Mouse (Mus musculus) neural tube, embryonic 15.5 days (tissue): ENCODE measurements around the gene Tspan18. TPM values are rescaled to one million over a fixed set of nuclear protein-coding genes. Genes with fewer than 3 reads are reported as not detected.

Source experiments
- ATAC-seq: fragments of 200-750 bp; cut with Nextera tagmentation; 2 replicates; pipeline ENCODE4 v1.8.0; 2017; ENCODE audit warnings: mild to moderate bottlenecking, moderate TSS enrichment, moderate library complexity; ENCODE audit not compliant: low FRiP score
- H3K27ac ChIP-seq: fragments of 300-500 bp; sonication (generic); replicated peaks from 2 replicates; pipeline ENCODE4 v1.5.1; 2015; ENCODE audit warnings: mild to moderate bottlenecking, inconsistent platforms
- H3K27me3 ChIP-seq: fragments of 300-500 bp; sonication (generic); replicated peaks from 2 replicates; pipeline ENCODE4 v1.6.1; 2015; ENCODE audit warnings: inconsistent platforms
- H3K36me3 ChIP-seq: fragments of 300-500 bp; sonication (generic); 2 replicates; pipeline ENCODE4 v1.6.1; 2015; ENCODE audit warnings: inconsistent platforms
- H3K4me1 ChIP-seq: fragments of 300-500 bp; sonication (generic); 2 replicates; pipeline ENCODE4 v1.6.1; 2015; ENCODE audit warnings: inconsistent platforms
- H3K4me2 ChIP-seq: fragments of 300-500 bp; sonication (generic); 2 replicates; pipeline ENCODE4 v1.6.1; 2015; ENCODE audit warnings: inconsistent platforms, mild to moderate bottlenecking, moderate library complexity
- H3K4me3 ChIP-seq: fragments of 300-500 bp; sonication (generic); replicated peaks from 2 replicates; pipeline ENCODE4 v1.5.1; 2015; ENCODE audit warnings: mild to moderate bottlenecking, inconsistent platforms
- H3K9ac ChIP-seq: fragments of 300-500 bp; sonication (generic); replicated peaks from 2 replicates; pipeline ENCODE4 v1.6.1; 2015; ENCODE audit warnings: mild to moderate bottlenecking, inconsistent platforms
- H3K9me3 ChIP-seq: fragments of 300-500 bp; sonication (generic); replicated peaks from 2 replicates; pipeline ENCODE4 v1.6.1; 2016; ENCODE audit warnings: inconsistent platforms
- WGBS: fragments of 180-500 bp; shearing (Covaris S2); methylation state at CpG from one replicate; pipeline ENCODE4 v1.1.7; 2015; ENCODE audit warnings: mixed read lengths; 5-methylcytosine and 5-hydroxymethylcytosine counted together
- polyA plus RNA-seq: library from polyadenylated mRNA; unstranded; fragments of >200 nt; fragmentation: Nextera tagmentation; extraction: Ambion mirVana; gene quantifications from 2 replicates; pipeline ENCODE4 v1.2.1, GENCODE M21; 2015

Gene Tspan18
- polyA plus RNA-seq, 1 experiment from 2014 or later: 22.0 TPM

DNA sequence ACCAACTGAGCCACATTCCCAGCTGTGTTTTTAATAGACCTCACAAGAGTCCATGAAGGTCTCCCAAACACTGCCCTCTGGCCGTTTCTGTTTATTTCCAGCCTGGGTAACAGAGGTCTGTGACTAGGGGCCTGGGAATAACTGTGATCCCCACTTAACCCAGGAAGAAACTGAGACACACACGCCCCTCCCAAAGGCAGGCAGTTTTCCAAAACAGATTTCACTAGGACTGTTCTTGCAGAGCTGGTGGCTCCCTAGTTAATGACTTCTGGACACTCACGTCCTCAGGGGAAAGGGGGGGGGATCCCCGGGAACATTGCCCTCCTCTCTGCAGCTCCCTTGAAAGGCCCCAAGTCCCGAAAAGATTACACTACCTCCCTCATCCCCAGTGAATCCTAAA, 159.0 kb downstream of the Tspan18 start:
- no peak overlapping the region for H3K27ac ChIP-seq
- no peak for ATAC-seq
- no peak overlapping the region for H3K9ac ChIP-seq
- peaks cover 75% of the 10 kb centered on the region for H3K4me1 ChIP-seq
- WGBS: 13% methylated on average over 5 of the region's 5 CpGs
- H3K27me3 ChIP-seq: 0 out of 2 replicates have a peak, but pooled peaks cover 2% of the 10 kb centered on the region
- H3K9me3 ChIP-seq: no peaks in the 10 kb centered on the region
- no peaks in the 10 kb centered on the region for H3K36me3 ChIP-seq
- no peak overlapping the region for H3K4me3 ChIP-seq
- no peak overlapping the region for H3K4me2 ChIP-seq

DNA sequence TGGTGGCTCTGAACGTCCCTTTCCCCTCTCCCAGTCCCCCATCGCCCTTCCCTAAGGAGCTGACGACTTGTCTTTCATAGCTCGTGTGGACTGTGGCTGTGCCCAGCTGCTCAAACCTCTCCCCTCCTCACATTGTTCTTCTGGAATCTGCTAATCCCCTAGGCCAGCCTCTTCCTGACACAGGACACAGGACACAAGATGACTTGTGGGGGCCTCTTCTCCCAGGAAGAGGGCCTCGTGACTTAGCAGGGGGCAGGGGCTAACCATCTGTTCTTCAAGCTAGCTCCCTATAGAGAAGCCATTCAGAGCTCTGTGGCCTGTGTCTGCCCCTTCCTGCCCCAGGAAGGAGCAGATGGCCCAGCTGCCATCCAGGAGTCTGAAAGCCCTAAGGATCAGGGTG, 160.1 kb downstream of the Tspan18 start:
- 22% methylated on average over 5 of the region's 5 CpGs for WGBS
- no peak overlapping the region for H3K27ac ChIP-seq
- H3K9ac ChIP-seq: no peak overlapping the region

DNA sequence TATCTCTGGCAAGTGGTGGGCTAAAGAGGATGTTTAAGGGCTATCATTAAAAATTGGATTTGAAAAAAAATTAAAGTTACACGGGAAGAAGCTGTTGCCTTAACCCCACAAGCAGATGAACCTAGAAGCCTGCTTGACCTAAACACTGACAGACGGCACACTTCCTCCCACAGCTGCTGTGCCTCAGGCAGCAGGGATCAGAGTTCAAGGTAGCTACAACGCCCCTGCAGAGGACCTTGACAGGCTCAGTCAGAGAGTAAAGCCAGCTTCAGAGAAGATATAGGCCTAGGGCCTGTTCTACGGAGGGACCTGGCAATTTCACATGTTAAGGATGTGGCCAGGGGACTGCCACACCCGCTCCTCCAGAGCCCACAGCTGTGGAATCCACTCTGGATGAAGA, 161.8 kb downstream of the Tspan18 start:
- H3K9ac ChIP-seq: no peak overlapping the region
- H3K4me1 ChIP-seq: peaks cover 48% of the 10 kb centered on the region
- ATAC-seq: no peak
- no peaks in the 10 kb centered on the region for H3K27me3 ChIP-seq
- H3K4me2 ChIP-seq: no peak overlapping the region
- H3K4me3 ChIP-seq: no peak overlapping the region
- no peak overlapping the region for H3K27ac ChIP-seq
- WGBS: 54% methylated on average over 5 of the region's 5 CpGs
- H3K9me3 ChIP-seq: no peaks in the 10 kb centered on the region
- H3K36me3 ChIP-seq: no peaks in the 10 kb centered on the region

More for the DNA sequence above, 160.1 kb downstream of the Tspan18 start:
- no peak for ATAC-seq
- 0 out of 2 replicates have a peak, but pooled peaks cover 2% of the 10 kb centered on the region for H3K27me3 ChIP-seq
- no peaks in the 10 kb centered on the region for H3K36me3 ChIP-seq
- no peak overlapping the region for H3K4me2 ChIP-seq
- no peaks in the 10 kb centered on the region for H3K9me3 ChIP-seq
- H3K4me3 ChIP-seq: no peak overlapping the region
- peaks cover 64% of the 10 kb centered on the region for H3K4me1 ChIP-seq

DNA sequence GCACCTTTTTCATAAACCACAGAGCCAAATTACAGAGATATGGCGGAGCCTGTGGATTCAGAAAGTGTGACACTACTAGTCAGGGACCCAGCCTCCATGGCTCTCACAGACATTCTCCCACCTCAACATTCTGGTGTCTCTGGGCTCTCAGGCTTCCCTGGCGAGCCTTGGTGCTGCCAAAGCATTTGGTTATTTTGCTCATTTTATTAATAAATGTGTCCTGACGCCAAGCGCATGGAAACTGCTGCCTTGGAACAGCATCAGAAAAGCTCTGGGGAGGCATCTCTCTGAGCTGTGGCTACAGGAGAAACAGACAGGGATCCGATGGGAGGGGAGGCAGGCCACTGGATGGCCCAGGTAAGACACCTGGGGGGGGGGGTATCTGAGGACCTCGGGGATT, 162.4 kb downstream of the Tspan18 start:
- no peak for ATAC-seq
- 64% methylated on average over 6 of the region's 6 CpGs for WGBS
- H3K9ac ChIP-seq: no peak overlapping the region

DNA sequence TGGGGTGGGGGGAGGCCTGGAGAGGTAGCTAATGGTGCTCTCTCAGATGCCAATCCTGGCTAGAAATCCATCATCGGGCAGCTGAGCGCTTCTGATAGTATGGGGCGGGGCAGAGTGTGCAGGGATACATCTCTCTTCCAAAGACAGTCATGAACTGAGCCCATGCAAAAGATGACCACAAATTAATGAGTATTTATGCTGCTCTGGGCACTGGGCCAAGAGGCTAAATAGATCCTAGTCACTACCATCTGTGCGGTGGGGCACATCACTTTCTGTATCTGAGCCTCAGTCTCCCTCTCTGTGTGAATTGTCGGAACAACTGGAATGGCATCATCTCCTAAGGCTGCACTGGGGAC, 163.5 kb downstream of the Tspan18 start:
- Histone ChIP-seq H3K27me3 (no peaks in the 10 kb centered on the region), H3K4me3 (no peak overlapping the region), H3K9ac (no peak overlapping the region), H3K4me1 (peaks cover 41% of the 10 kb centered on the region), H3K27ac (0 out of 2 replicates have a peak overlapping the region, but pooled peaks have one; percentile 1), H3K4me2 (no peak overlapping the region), H3K36me3 (no peaks in the 10 kb centered on the region), H3K9me3 (no peaks in the 10 kb centered on the region)
- ATAC-seq: no peak
- 40% methylated on average over 5 of the region's 5 CpGs for WGBS

More for the DNA sequence above, 162.4 kb downstream of the Tspan18 start:
- Histone ChIP-seq H3K36me3 (no peaks in the 10 kb centered on the region), H3K27ac (no peak overlapping the region), H3K9me3 (no peaks in the 10 kb centered on the region), H3K4me1 (peaks cover 44% of the 10 kb centered on the region), H3K4me2 (no peak overlapping the region), H3K27me3 (no peaks in the 10 kb centered on the region), H3K4me3 (no peak overlapping the region)

DNA sequence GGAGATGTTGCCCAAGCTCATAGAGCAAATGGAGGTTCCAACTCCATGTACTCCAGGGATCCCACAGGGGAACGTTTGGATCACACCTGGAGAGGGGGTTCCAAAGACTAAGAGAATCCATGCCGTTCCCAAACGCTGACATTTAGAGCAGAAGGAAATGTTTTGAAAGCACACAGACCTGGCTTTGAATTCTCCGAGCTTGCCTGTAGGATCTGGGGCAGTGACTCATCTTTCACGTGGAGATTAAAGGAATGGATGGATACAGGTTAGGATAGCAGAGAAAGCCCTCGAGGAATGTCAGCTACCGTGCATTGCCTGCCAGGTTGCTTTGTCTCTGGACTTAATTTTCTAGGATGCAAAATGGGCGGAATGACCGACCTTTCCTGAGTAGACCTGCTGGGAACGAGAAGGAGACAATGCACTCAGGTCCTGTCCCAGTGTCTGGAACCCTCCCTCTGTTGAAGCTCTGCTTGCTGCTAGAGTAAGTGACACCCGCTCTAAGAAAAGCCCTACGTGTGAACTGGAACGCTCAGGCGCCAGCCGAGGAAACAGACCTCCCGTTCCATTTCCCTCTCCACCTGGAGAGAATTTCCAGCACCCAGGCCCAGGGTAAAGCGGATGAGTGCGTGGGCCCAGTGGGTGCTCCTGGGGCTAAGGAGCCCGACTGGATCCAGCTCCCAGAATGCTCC, 164.0 kb downstream of the Tspan18 start:
- Histone ChIP-seq H3K36me3 (no peaks in the 10 kb centered on the region), H3K9ac (no peak overlapping the region), H3K9me3 (no peaks in the 10 kb centered on the region), H3K27me3 (no peaks in the 10 kb centered on the region), H3K4me3 (no peak overlapping the region), H3K4me2 (no peak overlapping the region), H3K27ac (0 out of 2 replicates have a peak overlapping the region, but pooled peaks have one; percentile 1), H3K4me1 (peaks cover 36% of the 10 kb centered on the region)
- no peak for ATAC-seq
- WGBS: 74% methylated on average over 19 of the region's 19 CpGs

DNA sequence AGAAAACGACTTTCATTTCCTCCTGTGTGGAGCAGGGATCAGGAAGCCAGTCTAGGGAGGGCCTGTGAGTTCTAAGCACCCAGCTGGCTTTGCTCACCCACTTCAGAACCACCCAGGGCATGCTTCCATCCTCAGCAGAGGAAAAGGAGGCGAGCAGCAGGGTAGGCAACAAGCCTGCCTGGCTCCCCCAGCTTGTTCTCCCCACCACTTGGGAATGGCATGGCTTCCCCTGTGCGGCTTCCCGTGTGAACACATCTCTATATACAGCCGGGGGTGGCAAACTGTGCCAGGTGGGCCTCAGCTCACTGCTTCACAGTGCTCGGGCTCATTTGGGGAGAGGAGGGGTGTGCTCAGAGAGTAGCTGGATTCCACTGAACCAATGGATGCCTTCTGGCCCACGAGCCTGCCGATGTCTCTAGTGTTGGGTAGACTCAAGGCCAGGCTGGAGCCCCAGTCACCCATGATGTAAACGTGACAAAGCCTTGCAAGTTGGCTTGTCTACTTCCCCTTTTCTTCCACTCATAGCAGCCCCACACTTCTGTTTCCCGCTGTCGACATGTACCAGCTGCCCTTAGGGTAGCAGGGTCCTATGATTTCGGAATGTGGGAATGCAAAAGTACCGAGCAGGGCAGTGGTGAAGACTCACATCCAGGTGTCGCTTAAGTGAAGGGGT, 167.4 kb downstream of the Tspan18 start:
- no peak overlapping the region for H3K4me2 ChIP-seq
- no peak for ATAC-seq
- no peaks in the 10 kb centered on the region for H3K36me3 ChIP-seq
- H3K9me3 ChIP-seq: no peaks in the 10 kb centered on the region
- H3K27me3 ChIP-seq: no peaks in the 10 kb centered on the region
- H3K9ac ChIP-seq: no peak overlapping the region
- H3K4me1 ChIP-seq: peaks cover 25% of the 10 kb centered on the region
- H3K4me3 ChIP-seq: no peak overlapping the region
- no peak overlapping the region; the same call in 1 of the 2 replicates for H3K27ac ChIP-seq
- 79% methylated on average over 14 of the region's 14 CpGs for WGBS

DNA sequence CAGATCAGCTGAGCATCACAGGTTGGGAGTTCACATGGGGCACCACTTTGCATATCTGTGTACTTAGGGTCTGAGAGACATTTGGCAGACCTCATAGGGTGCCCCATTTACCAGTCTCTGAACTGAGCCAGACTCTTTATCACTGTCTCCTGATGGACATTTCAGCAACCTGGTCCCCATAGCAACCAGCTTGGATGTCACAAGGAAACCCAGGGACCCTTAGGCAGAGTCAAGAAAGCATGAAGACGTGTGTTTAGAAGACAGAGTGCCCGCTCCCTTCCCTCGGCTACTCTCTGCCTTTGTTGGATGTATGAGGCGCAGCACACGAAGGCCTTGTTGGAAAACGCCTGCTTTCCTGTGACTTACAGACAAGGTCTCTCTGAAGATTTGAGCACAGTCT, 168.0 kb downstream of the Tspan18 start:
- no peaks in the 10 kb centered on the region for H3K27me3 ChIP-seq
- H3K4me3 ChIP-seq: no peak overlapping the region
- no peak overlapping the region for H3K4me2 ChIP-seq
- H3K9ac ChIP-seq: no peak overlapping the region
- peaks cover 25% of the 10 kb centered on the region for H3K4me1 ChIP-seq
- no peaks in the 10 kb centered on the region for H3K9me3 ChIP-seq
- no peak for ATAC-seq
- 58% methylated on average over 6 of the region's 6 CpGs for WGBS
- H3K36me3 ChIP-seq: no peaks in the 10 kb centered on the region
- no peak overlapping the region for H3K27ac ChIP-seq

GRCm38 (mm10) chr2:93163750-93164335, 170.5 kb downstream of the Tspan18 start:
- Histone ChIP-seq H3K9ac (no peak overlapping the region), H3K4me1 (peaks cover 23% of the 10 kb centered on the region), H3K4me2 (no peak overlapping the region), H3K4me3 (no peak overlapping the region), H3K9me3 (no peaks in the 10 kb centered on the region), H3K36me3 (no peaks in the 10 kb centered on the region), H3K27ac (no peak overlapping the region), H3K27me3 (no peaks in the 10 kb centered on the region)
- ATAC-seq: no peak
- WGBS: 84% methylated on average over 6 of the region's 6 CpGs

DNA sequence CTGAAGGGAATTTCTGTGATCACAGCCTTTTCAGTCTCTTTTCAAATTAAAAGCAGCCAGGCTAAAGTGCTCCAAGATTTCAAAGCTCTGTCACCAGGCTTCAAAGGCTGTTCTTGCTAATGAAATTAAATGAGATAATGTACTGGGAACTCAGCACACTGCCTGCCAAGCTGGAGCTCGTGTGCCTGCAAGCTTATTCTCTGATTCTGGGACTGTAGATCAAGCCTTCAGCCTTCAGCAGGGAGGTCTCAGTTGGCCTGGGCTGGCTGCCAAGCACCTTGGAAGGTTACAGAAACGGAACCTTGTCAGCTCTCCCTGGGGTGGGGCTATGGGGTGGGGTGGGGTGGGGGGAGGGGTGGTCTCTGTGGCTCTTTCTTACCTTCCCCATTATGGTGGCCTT, 171.0 kb downstream of the Tspan18 start:
- Histone ChIP-seq H3K4me2 (no peak overlapping the region), H3K9me3 (no peaks in the 10 kb centered on the region), H3K27me3 (no peaks in the 10 kb centered on the region), H3K4me3 (no peak overlapping the region), H3K9ac (no peak overlapping the region), H3K27ac (no peak overlapping the region), H3K4me1 (peaks cover 23% of the 10 kb centered on the region), H3K36me3 (no peaks in the 10 kb centered on the region)
- ATAC-seq: no peak
- 23% methylated on average over 2 of the region's 2 CpGs for whole genome bisulfite sequencing

GRCm38 (mm10) chr2:93162791-93163190, 171.5 kb downstream of the Tspan18 start:
- H3K9me3 ChIP-seq: no peaks in the 10 kb centered on the region
- no peak overlapping the region for H3K9ac ChIP-seq
- H3K4me3 ChIP-seq: no peak overlapping the region
- no peaks in the 10 kb centered on the region for H3K27me3 ChIP-seq
- H3K27ac ChIP-seq: no peak overlapping the region
- WGBS: 81% methylated on average over 4 of the region's 4 CpGs
- H3K4me1 ChIP-seq: peaks cover 23% of the 10 kb centered on the region
- no peaks in the 10 kb centered on the region for H3K36me3 ChIP-seq
- H3K4me2 ChIP-seq: no peak overlapping the region
- ATAC-seq: no peak
